Mouse (Mus musculus) heart, adult 18-20 months (tissue): ENCODE results near the gene Pex14. TPM values are rescaled to one million over a fixed set of nuclear protein-coding genes. Genes with fewer than 3 reads are reported as not detected.

Experiments
- DNase-seq, 2 experiments: peaks; one replicate each; pipeline ENCODE4 v3.0.0; 2021 to 2022; ENCODE audit warnings: mixed read lengths in 1 of 2
- total RNA-seq, 2 experiments: library from RNA; stranded (reverse); gene quantifications; 2 replicates each; pipeline ENCODE4 v1.2.3; 2021

Pex14 gene
- total RNA-seq, 2 experiments from 2014 or later, result 21.2 to 22.6 TPM

DNA sequence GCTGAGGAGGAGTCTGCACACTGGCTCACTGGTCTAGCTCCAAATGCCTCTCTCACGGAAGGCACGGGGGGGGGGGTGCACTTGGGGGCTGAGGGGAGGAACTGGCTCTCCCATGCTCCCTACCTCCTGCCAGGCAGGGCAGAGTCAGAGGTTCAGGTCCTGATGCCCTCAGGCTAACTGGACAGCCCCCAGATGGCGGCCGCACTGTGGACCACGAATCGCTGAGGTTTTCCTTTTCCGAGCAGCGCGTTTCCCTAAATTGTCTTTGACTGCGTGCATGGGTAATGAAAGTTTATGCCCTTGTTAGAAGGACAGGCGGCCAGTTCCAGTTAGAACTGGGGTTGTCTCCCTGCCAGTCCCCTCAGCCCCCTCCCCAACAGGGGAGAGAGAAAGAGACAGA lies 179.1 kb downstream of the Pex14 start:
- DNase-seq, result no peak

GRCm38 (mm10) chr4:148918707-148919447 lies 180.8 kb downstream of the Pex14 start:
- no peak for DNase-seq

- DNase-seq, result no peak
Observed at GRCm38 (mm10) chr4:148915849-148916248, 183.8 kb downstream of the Pex14 start.

- peak; percentile 61 for DNase-seq
Observed at GRCm38 (mm10) chr4:148914863-148915622, 184.6 kb downstream of the Pex14 start.

DNA sequence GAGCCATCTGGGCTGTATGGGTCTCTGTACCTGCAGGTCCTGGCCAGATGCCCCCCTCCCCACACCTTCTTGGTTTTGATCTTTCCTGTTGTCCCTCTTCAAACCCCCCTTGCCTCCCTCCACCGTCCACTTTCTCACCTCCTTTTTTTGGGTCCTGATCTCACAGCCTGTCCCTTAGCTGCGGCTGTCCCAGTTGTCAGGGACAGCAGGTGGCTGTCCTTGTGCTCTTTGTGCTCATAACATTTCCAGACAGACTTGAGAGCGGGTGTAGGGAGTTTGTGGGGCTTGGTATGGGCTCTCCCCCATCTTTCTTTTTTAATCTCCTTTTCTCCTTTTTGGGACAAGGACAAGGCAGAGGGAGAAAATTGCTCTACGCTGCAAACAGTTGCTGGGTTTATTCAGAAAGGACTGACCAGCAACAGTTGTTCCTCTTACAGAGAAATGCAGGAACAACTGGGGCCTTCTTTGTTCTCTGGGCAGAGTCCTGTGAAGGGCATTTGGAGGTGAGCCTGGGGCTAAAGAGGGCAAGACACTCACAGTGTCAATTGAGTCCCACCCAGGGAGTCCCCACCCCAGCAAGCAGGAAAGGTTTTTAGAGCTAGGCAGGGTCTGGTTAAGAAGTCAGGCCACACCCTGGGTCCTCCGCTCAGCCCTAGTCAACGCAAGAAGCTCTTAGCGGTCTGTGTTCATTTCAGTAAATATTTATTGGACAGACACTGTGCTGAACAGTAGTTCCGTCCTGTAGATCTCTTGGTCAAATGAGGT lies 186.7 kb downstream of the Pex14 start:
- no peak for DNase-seq

DNA sequence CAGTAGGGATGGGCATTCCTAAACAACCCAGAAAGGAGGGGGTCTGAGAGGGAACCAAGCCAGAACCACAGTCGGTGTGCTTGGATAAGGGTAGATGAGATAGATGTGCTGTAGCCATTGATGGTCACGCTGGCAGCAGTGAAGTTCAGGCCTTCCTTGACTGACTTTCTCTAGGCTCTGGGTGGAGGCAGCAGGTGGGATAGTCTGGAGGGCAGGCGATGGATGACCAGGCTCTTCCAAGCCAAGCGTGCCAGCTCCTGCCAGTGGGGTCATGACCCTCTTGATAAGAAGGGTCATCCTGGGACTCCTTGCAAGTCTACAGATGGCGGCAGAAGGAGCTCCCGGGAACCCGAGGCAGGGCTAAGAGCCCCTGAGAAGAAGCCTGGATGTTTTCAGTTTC lies 187.5 kb downstream of the Pex14 start:
- no peak for DNase-seq

Other genes starting within 250 kb of the Pex14 start
- gene Dffa, start 4.3 kb upstream of the Pex14 start, total RNA-seq, result 10 to 100 TPM; 37.8 to 45.1 TPM
- gene Cort, start 26.9 kb upstream of the Pex14 start, total RNA-seq, result not detected
- 1 to 10 TPM; 7.2 to 8.6 TPM for gene Cenps, start 37.8 kb upstream of the Pex14 start, total RNA-seq
- gene Pgd, start 66.9 kb upstream of the Pex14 start, total RNA-seq, result 10 to 100 TPM; 39.8 to 52.0 TPM
- gene Kif1b, start 207.8 kb upstream of the Pex14 start, total RNA-seq, result 100 to 1,000 TPM; 154 to 180 TPM